Mouse (Mus musculus): ENCODE measurements around the gene Nectin2. TPM values are rescaled to one million over a fixed set of nuclear protein-coding genes. Genes with fewer than 3 reads are reported as not detected.
"Not testable (repeated sequence)": the region's sequence is repeated elsewhere in the genome, so short reads cannot be mapped to it uniquely, and the experiment has no call there.

Nectin2 gene
- 87.0 and 100 TPM in 2 replicates for polyA plus RNA-seq (2014; fragmentation: Nextera tagmentation; extraction: Ambion mirVana)

- H3K4me1 ChIP-seq (ENCODE audit: control insufficient read depth, insufficient read depth, low read length): peaks cover 45% of the 10 kb centered on the region
- H3K9me3 ChIP-seq (replicated peaks; ENCODE audit: control insufficient read depth, low read length): no peaks in the 10 kb centered on the region
- ATAC-seq (replicated peaks; ENCODE audit: insufficient number of reproducible peaks, low FRiP score, low TSS enrichment): peak; percentile 72
- peak within 1 kb of the TSS; percentile 85 for H3K4me3 ChIP-seq (ENCODE audit: low read depth, low read length)
- H3K9ac ChIP-seq (ENCODE audit: low read depth, low read length): peak within 1 kb of the TSS; percentile 94
- 14% methylated on average over 19 of the region's 19 CpGs for WGBS (ENCODE audit: insufficient replicate concordance)
- no peaks in the 10 kb centered on the region for H3K27me3 ChIP-seq (ENCODE audit: control insufficient read depth, insufficient read depth, low read length)
- no peaks in the 10 kb centered on the region for H3K36me3 ChIP-seq (ENCODE audit: control insufficient read depth, insufficient read depth, low read length)
- peak within 1 kb of the TSS; percentile 94 for H3K27ac ChIP-seq (ENCODE audit: low read depth, low read length)
- peak within 1 kb of the TSS; percentile 96 for H3K4me2 ChIP-seq
Observed at GRCm38 (mm10) chr7:19750217-19751069, at the start of gene Nectin2. Gene Nectin2, minus strand, starts transcription at chr7:19750483.

GRCm38 (mm10) chr7:19796697-19797588 lies 46.7 kb upstream of the Nectin2 start, which contains the start of gene Cblc:
Gene Cblc, minus strand, starts transcription at chr7:19796809.
- Histone ChIP-seq H3K4me1 (ENCODE audit: control insufficient read depth, insufficient read depth, low read length) (no peaks in the 10 kb centered on the region), H3K27ac (ENCODE audit: low read depth, low read length) (no peak within 1 kb of the TSS), H3K4me2 (peak within 1 kb of the TSS; percentile 40), H3K4me3 (ENCODE audit: low read depth, low read length) (peak within 1 kb of the TSS; percentile 22; the same call in 1 of the 2 replicates), H3K27me3 (ENCODE audit: control insufficient read depth, insufficient read depth, low read length) (peaks cover 22% of the 10 kb centered on the region), H3K9me3 (replicated peaks; ENCODE audit: control insufficient read depth, low read length) (no peaks in the 10 kb centered on the region), H3K36me3 (ENCODE audit: control insufficient read depth, insufficient read depth, low read length) (no peaks in the 10 kb centered on the region), H3K9ac (ENCODE audit: low read depth, low read length) (peak within 1 kb of the TSS; percentile 39; the same call in 1 of the 2 replicates)
- WGBS (ENCODE audit: insufficient replicate concordance): 3% methylated on average over 32 of the region's 32 CpGs
- peak; percentile 8; the same call in 1 of the 2 replicates for ATAC-seq (replicated peaks; ENCODE audit: insufficient number of reproducible peaks, low FRiP score, low TSS enrichment)

- Histone ChIP-seq H3K4me3 (ENCODE audit: low read depth, low read length) (peak overlapping the region; percentile 22; the same call in 1 of the 2 replicates), H3K36me3 (ENCODE audit: control insufficient read depth, insufficient read depth, low read length) (no peaks in the 10 kb centered on the region), H3K27me3 (ENCODE audit: control insufficient read depth, insufficient read depth, low read length) (peaks cover 22% of the 10 kb centered on the region), H3K4me1 (ENCODE audit: control insufficient read depth, insufficient read depth, low read length) (no peaks in the 10 kb centered on the region), H3K9me3 (replicated peaks; ENCODE audit: control insufficient read depth, low read length) (no peaks in the 10 kb centered on the region), H3K4me2 (peak overlapping the region; percentile 40), H3K9ac (ENCODE audit: low read depth, low read length) (peak overlapping the region; percentile 39; the same call in 1 of the 2 replicates), H3K27ac (ENCODE audit: low read depth, low read length) (no peak overlapping the region)
- ATAC-seq (replicated peaks; ENCODE audit: insufficient number of reproducible peaks, low FRiP score, low TSS enrichment): no peak
- 12% methylated on average over 18 of the region's 18 CpGs for WGBS (ENCODE audit: insufficient replicate concordance)
Observed at GRCm38 (mm10) chr7:19796254-19796653, 46.0 kb upstream of the Nectin2 start.

GRCm38 (mm10) chr7:19795236-19795635 lies 45.0 kb upstream of the Nectin2 start:
- WGBS (ENCODE audit: insufficient replicate concordance): 65% methylated on average over 2 of the region's 2 CpGs
- H3K4me3 ChIP-seq (ENCODE audit: low read depth, low read length): no peak overlapping the region
- no peak overlapping the region for H3K9ac ChIP-seq (ENCODE audit: low read depth, low read length)
- H3K9me3 ChIP-seq (replicated peaks; ENCODE audit: control insufficient read depth, low read length): no peaks in the 10 kb centered on the region
- H3K27ac ChIP-seq (ENCODE audit: low read depth, low read length): no peak overlapping the region
- ATAC-seq (replicated peaks; ENCODE audit: insufficient number of reproducible peaks, low FRiP score, low TSS enrichment): no peak
- H3K4me2 ChIP-seq: no peak overlapping the region
- no peaks in the 10 kb centered on the region for H3K36me3 ChIP-seq (ENCODE audit: control insufficient read depth, insufficient read depth, low read length)
- H3K4me1 ChIP-seq (ENCODE audit: control insufficient read depth, insufficient read depth, low read length): no peaks in the 10 kb centered on the region
- H3K27me3 ChIP-seq (ENCODE audit: control insufficient read depth, insufficient read depth, low read length): peaks cover 24% of the 10 kb centered on the region

- WGBS (ENCODE audit: insufficient replicate concordance): 84% methylated on average over 19 of the region's 19 CpGs
- no peak for ATAC-seq (replicated peaks; ENCODE audit: insufficient number of reproducible peaks, low FRiP score, low TSS enrichment)
- Histone ChIP-seq H3K27ac (ENCODE audit: low read depth, low read length) (no peak overlapping the region), H3K27me3 (ENCODE audit: control insufficient read depth, insufficient read depth, low read length) (peaks cover 25% of the 10 kb centered on the region), H3K4me3 (ENCODE audit: low read depth, low read length) (no peak overlapping the region), H3K4me1 (ENCODE audit: control insufficient read depth, insufficient read depth, low read length) (no peaks in the 10 kb centered on the region), H3K36me3 (ENCODE audit: control insufficient read depth, insufficient read depth, low read length) (no peaks in the 10 kb centered on the region), H3K9ac (ENCODE audit: low read depth, low read length) (no peak overlapping the region), H3K9me3 (replicated peaks; ENCODE audit: control insufficient read depth, low read length) (no peaks in the 10 kb centered on the region), H3K4me2 (no peak overlapping the region)
Observed at GRCm38 (mm10) chr7:19792701-19793630, 42.7 kb upstream of the Nectin2 start.

- not testable (repeated sequence) for H3K36me3 ChIP-seq (ENCODE audit: control insufficient read depth, insufficient read depth, low read length); H3K9me3 ChIP-seq (replicated peaks; ENCODE audit: control insufficient read depth, low read length); H3K4me1 ChIP-seq (ENCODE audit: control insufficient read depth, insufficient read depth, low read length); ATAC-seq (replicated peaks; ENCODE audit: insufficient number of reproducible peaks, low FRiP score, low TSS enrichment); H3K9ac ChIP-seq (ENCODE audit: low read depth, low read length); H3K4me2 ChIP-seq; H3K4me3 ChIP-seq (ENCODE audit: low read depth, low read length); H3K27ac ChIP-seq (ENCODE audit: low read depth, low read length)
- peaks cover 16% of the 10 kb centered on the region for H3K27me3 ChIP-seq (ENCODE audit: control insufficient read depth, insufficient read depth, low read length)
- WGBS (ENCODE audit: insufficient replicate concordance): 94% methylated on average over 2 of the region's 2 CpGs
Observed at GRCm38 (mm10) chr7:19791504-19791903, 41.2 kb upstream of the Nectin2 start.

GRCm38 (mm10) chr7:19789904-19790347 lies 39.6 kb upstream of the Nectin2 start:
- Histone ChIP-seq H3K9me3 (replicated peaks; ENCODE audit: control insufficient read depth, low read length) (no peaks in the 10 kb centered on the region), H3K4me1 (ENCODE audit: control insufficient read depth, insufficient read depth, low read length) (no peaks in the 10 kb centered on the region), H3K4me2 (peak overlapping the region; percentile 71), H3K9ac (ENCODE audit: low read depth, low read length) (peak overlapping the region; percentile 65), H3K27ac (ENCODE audit: low read depth, low read length) (no peak overlapping the region), H3K36me3 (ENCODE audit: control insufficient read depth, insufficient read depth, low read length) (no peaks in the 10 kb centered on the region), H3K4me3 (ENCODE audit: low read depth, low read length) (peak overlapping the region; percentile 36), H3K27me3 (ENCODE audit: control insufficient read depth, insufficient read depth, low read length) (peaks cover 3% of the 10 kb centered on the region; the same call in 1 of the 2 replicates)
- 1% methylated on average over 19 of the region's 19 CpGs for WGBS (ENCODE audit: insufficient replicate concordance)
- peak; percentile 40; the same call in 1 of the 2 replicates for ATAC-seq (replicated peaks; ENCODE audit: insufficient number of reproducible peaks, low FRiP score, low TSS enrichment)
